Mouse (Mus musculus) testis, adult 2 months (tissue): ENCODE data around the gene Cacnb2. TPM values are rescaled to one million over a fixed set of nuclear protein-coding genes. Genes with fewer than 3 reads are reported as not detected.

Experiments used
- H3K27ac ChIP-seq: fragments of 200-500 bp; 2 replicates; pipeline ENCODE4 v1.5.1; 2012; ENCODE audit warnings: low read depth, low read length; ENCODE audit not compliant: control insufficient read depth, insufficient read depth
- H3K27me3 ChIP-seq: fragments of 200-500 bp; 2 replicates; pipeline ENCODE4 v1.6.1; 2012; ENCODE audit warnings: mild to moderate bottlenecking, low read length, moderate library complexity; ENCODE audit not compliant: control insufficient read depth, insufficient read depth
- H3K36me3 ChIP-seq: fragments of 200-500 bp; 2 replicates; pipeline ENCODE4 v1.6.1; 2012; ENCODE audit warnings: mild to moderate bottlenecking, low read length; ENCODE audit not compliant: control insufficient read depth, insufficient read depth
- H3K4me1 ChIP-seq: fragments of 200-500 bp; 2 replicates; pipeline ENCODE4 v1.6.1; 2012; ENCODE audit warnings: low read length; ENCODE audit not compliant: control insufficient read depth, insufficient read depth
- H3K4me3 ChIP-seq: fragments of 200-500 bp; 2 replicates; pipeline ENCODE4 v1.5.1; 2012; ENCODE audit warnings: low read depth, mild to moderate bottlenecking, low read length, moderate library complexity, mixed read lengths; ENCODE audit not compliant: control insufficient read depth
- CTCF ChIP-seq: fragments of 200-500 bp; IDR thresholded peaks from 2 replicates; pipeline ENCODE4 v1.5.1; 2012; ENCODE audit warnings: low read depth, mild to moderate bottlenecking, inconsistent platforms, low read length, moderate library complexity; ENCODE audit not compliant: control insufficient read depth, insufficient read depth, insufficient replicate concordance
- POLR2A ChIP-seq: fragments of 200-500 bp; IDR thresholded peaks from 2 replicates; pipeline ENCODE4 v1.6.1; 2012; ENCODE audit warnings: low read depth, mild to moderate bottlenecking, inconsistent platforms, low read length, moderate library complexity; ENCODE audit not compliant: control insufficient read depth
- polyA plus RNA-seq: library from polyadenylated mRNA; depleted of rRNA; stranded (reverse); fragments of >200 nt; gene quantifications from 2 replicates; pipeline ENCODE4 v1.2.3, GENCODE M21; 2012

Gene Cacnb2
- polyA plus RNA-seq, 1 experiment = 0.52 TPM

- Histone ChIP-seq H3K36me3 (no peaks in the 10 kb centered on the region), H3K4me1 (no peaks in the 10 kb centered on the region), H3K4me3 (no peak overlapping the region), H3K27me3 (no peaks in the 10 kb centered on the region), H3K27ac (no peak overlapping the region)
- TF ChIP-seq POLR2A = no peak
Measured at GRCm38 (mm10) chr2:14846727-14847126, 243.8 kb downstream of the Cacnb2 start.

DNA sequence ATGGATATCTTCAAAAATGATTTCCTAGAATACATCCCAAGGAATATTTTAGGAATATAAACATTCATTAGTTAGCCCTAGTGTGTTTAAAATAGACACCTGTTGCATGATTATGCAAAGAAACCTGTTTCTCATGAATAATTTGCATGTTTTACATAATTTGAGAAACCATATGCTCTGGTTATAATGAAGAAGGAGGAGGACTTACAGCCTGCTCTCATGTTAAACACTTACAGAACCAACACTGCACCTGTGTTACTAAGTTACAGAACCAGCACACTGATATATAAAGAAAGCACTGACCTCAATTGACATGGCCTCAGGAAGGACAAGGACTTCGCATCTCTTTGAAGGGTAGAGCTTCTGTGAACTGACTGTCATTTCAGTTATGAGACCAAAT, 244.3 kb downstream of the Cacnb2 start:
- no peak overlapping the region for H3K27ac ChIP-seq
- no peak overlapping the region for H3K4me3 ChIP-seq
- H3K36me3 ChIP-seq = no peaks in the 10 kb centered on the region
- H3K4me1 ChIP-seq = no peaks in the 10 kb centered on the region
- H3K27me3 ChIP-seq = no peaks in the 10 kb centered on the region
- TF ChIP-seq POLR2A = no peak
- TF ChIP-seq CTCF = no peak

DNA sequence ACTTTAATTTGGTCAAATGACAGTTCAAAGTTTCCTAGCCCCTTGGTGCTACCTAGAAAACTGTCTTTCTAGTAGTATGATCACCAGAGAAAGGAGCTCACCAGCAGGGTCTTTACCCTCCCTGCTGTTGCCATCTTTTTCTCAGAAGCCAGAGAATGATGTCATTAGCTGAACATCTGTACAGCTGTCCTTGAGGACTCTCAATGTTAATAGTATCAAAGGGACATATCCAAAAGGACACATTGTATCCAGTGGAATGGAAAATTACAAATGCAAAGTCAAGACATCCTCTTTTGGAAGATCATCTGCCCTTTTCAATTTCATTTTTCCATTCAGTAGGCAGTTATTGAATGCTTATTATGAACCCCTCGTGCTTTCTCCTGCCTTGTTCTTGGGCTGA, 247.9 kb downstream of the Cacnb2 start:
- Histone ChIP-seq H3K4me3 (no peak overlapping the region), H3K27me3 (no peaks in the 10 kb centered on the region), H3K36me3 (no peaks in the 10 kb centered on the region), H3K27ac (no peak overlapping the region), H3K4me1 (no peaks in the 10 kb centered on the region)
- TF ChIP-seq CTCF (no peak), POLR2A (no peak)

- H3K4me3 ChIP-seq = no peak overlapping the region
- no peaks in the 10 kb centered on the region for H3K4me1 ChIP-seq
- no peaks in the 10 kb centered on the region for H3K27me3 ChIP-seq
- H3K27ac ChIP-seq = no peak overlapping the region
- TF ChIP-seq CTCF (no peak), POLR2A (no peak)
- H3K36me3 ChIP-seq = no peaks in the 10 kb centered on the region
Measured at GRCm38 (mm10) chr2:14851383-14851782, 248.5 kb downstream of the Cacnb2 start.

DNA sequence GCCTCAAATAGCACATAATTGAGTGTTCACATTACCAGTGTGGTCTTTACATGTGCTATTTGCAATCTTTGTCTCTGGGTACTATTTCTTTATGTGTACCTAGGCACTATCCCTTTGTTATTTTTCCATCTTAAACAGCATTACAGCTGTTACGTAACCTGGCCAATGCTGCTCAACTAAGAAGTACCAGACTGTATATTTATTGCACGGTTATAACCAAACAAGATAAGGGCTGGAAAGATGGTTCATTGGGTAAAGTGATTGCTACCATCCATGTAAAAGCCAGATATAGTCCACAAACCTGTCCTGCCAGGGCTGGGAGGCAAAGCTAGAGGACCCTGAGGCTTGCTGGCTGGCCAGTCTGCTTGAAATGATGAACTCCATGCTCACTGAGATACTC, 251.2 kb downstream of the Cacnb2 start:
- Histone ChIP-seq H3K36me3 (no peaks in the 10 kb centered on the region), H3K27me3 (no peaks in the 10 kb centered on the region), H3K27ac (no peak overlapping the region), H3K4me3 (no peak overlapping the region), H3K4me1 (no peaks in the 10 kb centered on the region)
- TF ChIP-seq CTCF (no peak), POLR2A (no peak)

GRCm38 (mm10) chr2:14858301-14858700, 255.4 kb downstream of the Cacnb2 start:
- no peaks in the 10 kb centered on the region for H3K4me1 ChIP-seq
- no peaks in the 10 kb centered on the region for H3K36me3 ChIP-seq
- TF ChIP-seq CTCF (no peak), POLR2A (no peak)
- no peak overlapping the region for H3K4me3 ChIP-seq
- H3K27ac ChIP-seq = no peak overlapping the region
- H3K27me3 ChIP-seq = no peaks in the 10 kb centered on the region

- Histone ChIP-seq H3K4me3 (no peak overlapping the region), H3K27ac (no peak overlapping the region), H3K27me3 (no peaks in the 10 kb centered on the region), H3K4me1 (no peaks in the 10 kb centered on the region), H3K36me3 (no peaks in the 10 kb centered on the region)
- TF ChIP-seq CTCF = no peak
- no peak for TF ChIP-seq POLR2A
Measured at GRCm38 (mm10) chr2:14860350-14860749, 257.5 kb downstream of the Cacnb2 start.

GRCm38 (mm10) chr2:14861613-14862012, 258.7 kb downstream of the Cacnb2 start:
- Histone ChIP-seq H3K4me1 (no peaks in the 10 kb centered on the region), H3K27me3 (no peaks in the 10 kb centered on the region), H3K4me3 (no peak overlapping the region), H3K36me3 (no peaks in the 10 kb centered on the region), H3K27ac (no peak overlapping the region)
- TF ChIP-seq POLR2A (no peak), CTCF (no peak)
